Mouse (Mus musculus) embryo, embryonic 11 days (tissue): ENCODE results near the gene Asb7.

Source experiments
- DNase-seq: peaks from one replicate; pipeline ENCODE4 v3.0.0-alpha.2; 2015

The Asb7 gene

DNA sequence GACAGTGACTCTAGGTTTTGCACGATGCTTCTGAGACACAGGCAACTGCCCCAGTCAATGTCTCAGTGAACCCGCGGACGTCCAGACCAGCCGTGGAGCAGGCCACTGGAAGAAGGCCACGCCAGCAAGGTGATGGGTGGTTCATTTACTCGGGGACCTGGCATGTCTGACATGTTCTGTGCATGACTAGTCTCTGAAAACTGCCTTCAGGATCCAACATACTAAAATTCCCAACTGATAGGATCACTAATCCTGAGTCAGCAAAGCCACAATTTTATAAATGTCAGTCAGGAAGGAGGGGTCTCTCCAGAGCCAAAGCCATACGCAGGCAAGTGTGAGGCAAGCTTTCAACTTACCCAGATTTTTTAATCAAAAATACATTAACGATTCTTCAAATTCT lies 35.8 kb downstream of the Asb7 start:
- no peak for DNase-seq

DNA sequence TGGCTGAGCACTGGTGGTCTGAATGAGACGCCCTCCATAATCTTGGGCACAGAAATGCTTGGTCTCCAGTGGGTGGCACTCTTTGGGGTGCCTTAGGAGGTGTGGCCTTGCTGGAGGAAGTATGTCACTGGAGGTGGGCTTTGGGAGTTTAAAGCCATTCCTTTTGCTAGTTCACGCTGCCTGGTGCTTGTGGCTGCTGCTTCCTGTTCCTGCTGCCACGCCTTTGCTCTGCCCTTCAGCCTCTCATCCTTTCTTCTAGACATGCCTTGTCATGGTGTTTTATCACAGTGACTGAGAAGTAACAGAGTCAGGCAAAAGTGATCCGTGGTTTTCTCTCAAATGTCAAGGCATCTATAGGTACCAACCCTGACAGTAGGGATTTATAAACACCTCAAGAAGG lies 37.2 kb downstream of the Asb7 start:
- no peak for DNase-seq

- DNase-seq: no peak
Observed at GRCm38 (mm10) chr7:66650883-66651282, 38.5 kb downstream of the Asb7 start.

DNA sequence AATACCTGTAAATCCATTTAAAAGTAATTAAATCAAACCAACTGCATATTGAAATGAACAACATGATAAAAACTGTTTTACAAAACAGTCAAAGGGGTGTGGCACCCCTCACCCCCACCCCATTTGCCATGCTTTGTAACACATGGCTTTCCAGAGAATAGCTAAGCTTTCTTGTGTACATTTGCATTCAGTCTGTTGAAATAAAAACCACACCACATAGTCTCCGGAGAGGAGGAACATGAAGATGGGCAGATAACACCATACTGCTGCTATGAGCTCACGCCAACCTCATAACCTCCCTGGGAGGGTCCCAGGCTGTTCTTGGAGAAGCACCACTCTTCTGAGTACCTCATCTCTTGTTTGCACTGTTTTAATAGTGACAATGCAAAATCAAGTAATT lies 40.2 kb downstream of the Asb7 start:
- DNase-seq: no peak

DNA sequence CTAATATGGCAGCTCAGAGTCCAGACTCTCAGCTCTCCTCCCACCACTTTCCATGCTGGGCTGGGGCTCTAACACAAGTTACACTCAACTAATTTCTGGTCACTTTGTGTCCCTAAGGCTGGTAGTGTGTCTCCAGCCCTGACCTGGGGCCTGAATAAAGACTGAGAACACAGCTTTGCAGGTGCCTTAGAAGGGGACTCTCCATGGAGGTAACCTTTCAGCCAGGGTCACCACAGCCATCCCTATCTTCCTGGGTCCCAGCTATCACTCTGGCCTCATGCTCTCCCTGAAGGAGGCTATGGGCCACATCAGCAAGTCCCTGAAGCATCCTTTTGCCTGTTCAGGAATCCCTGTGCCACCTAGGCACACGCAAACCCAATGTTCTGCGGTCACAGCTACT lies 43.7 kb downstream of the Asb7 start:
- no peak for DNase-seq

- DNase-seq: no peak
Observed at GRCm38 (mm10) chr7:66633351-66633750, 56.0 kb downstream of the Asb7 start.

GRCm38 (mm10) chr7:66630154-66630800 lies 59.1 kb downstream of the Asb7 start:
- DNase-seq: peak; percentile 16

GRCm38 (mm10) chr7:66629419-66629818 lies 60.0 kb downstream of the Asb7 start:
- DNase-seq: no peak

DNA sequence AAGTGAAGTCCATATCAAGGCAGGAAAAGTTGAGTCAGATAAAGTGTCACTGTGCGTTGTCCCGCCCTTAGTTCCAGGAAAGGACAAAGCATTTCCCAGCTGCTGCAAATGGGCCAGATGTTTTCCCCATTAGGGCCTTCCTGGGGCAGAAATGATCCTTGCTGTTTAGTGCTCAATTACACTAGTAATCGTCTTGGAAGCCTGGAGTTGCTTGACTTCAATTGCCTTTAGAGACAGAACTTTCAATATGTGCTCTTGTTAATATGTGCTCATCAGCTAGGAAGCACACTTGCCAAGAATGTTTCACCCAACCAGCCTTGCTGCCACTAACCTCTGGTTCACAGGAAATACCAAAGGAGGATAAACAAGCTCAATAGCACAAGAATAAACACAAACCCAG lies 66.0 kb downstream of the Asb7 start:
- peak; percentile 23 for DNase-seq

- DNase-seq: no peak
Observed at GRCm38 (mm10) chr7:66601846-66602245, 87.5 kb downstream of the Asb7 start.

DNA sequence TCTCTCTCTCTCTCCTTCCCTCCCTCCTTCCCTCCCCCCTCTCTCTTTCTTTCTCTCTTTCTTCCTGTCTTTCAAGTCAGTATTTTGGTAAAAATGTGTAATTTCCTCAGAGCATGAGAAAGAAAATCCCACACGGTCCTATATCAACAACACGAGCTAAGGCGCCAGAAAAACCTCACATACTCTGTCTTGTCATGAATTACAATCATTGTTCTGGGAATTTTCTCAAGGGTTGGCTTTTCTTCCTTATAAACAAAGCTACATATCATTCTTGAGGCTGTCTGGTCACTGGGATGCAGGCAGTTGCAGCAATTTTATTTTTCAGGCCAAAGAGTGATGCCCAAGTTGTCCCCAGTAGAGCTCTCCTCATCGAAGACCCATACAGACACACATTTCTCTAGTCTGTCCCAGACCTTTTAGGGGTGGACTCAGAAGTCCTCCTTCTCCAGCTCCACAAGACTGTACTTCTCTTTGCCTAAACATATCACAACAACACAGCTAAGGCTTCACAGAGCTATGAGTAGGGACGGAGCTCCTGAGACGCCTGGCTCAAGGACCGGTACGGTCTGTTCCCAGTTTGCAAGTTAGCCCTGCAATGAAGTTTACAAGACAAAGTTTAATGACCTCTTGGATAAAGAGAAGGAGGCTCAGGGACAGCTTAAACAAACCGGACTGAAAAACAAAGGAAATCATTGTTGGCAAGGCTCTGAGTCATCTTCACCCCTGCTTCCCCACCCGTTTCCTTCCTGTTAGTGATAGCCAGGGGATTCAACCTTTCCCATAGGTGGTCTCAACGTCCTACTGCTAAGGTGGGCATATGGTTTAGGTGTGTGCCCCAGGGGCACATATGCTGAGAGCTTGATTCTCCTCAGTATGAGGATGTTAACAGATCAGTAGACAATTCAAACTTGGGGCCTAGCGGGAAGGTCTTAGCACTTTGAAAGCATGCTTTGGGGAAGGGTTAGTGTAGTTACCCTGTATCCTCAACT lies 88.5 kb downstream of the Asb7 start:
- no peak for DNase-seq

- no peak for DNase-seq
Observed at GRCm38 (mm10) chr7:66600126-66600525, 89.3 kb downstream of the Asb7 start.

DNA sequence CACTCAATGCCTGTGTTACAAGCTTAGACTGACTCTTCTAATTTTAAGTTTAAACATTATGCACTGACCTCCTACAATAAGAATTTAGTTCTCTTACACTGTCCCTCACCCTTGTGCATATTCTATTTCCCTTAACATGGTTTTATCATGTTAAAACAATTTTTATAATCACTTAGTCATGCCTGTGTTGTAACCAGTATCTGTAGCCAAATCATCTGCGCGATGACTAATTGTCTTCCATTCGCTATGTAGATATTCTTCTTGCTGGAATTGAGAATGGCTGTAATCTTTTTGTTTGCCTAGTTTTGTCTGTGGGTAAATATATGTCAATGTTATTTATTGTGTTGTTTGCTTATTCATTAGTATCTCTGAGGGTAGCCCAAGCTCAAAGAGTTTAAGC lies 91.5 kb downstream of the Asb7 start:
- DNase-seq: no peak
